Mouse (Mus musculus) thymus, adult 2 months (tissue): ENCODE measurements around the gene Steap3.

ENCODE experiments used
- CTCF ChIP-seq: fragments of 200-500 bp; IDR thresholded peaks from 2 replicates; pipeline ENCODE4 v1.5.1; 2012; ENCODE audit warnings: mild to moderate bottlenecking, control low read depth, low read length, moderate library complexity, borderline replicate concordance; ENCODE audit not compliant: control insufficient read depth, poor library complexity, insufficient read depth; ENCODE audit errors: extremely low read depth
- POLR2A ChIP-seq: fragments of 200-500 bp; IDR thresholded peaks from 2 replicates; pipeline ENCODE4 v1.6.1; 2012; ENCODE audit warnings: mild to moderate bottlenecking, low read length, control low read depth, moderate library complexity; ENCODE audit not compliant: control insufficient read depth, poor library complexity, insufficient read depth; ENCODE audit errors: extremely low read depth

DNA sequence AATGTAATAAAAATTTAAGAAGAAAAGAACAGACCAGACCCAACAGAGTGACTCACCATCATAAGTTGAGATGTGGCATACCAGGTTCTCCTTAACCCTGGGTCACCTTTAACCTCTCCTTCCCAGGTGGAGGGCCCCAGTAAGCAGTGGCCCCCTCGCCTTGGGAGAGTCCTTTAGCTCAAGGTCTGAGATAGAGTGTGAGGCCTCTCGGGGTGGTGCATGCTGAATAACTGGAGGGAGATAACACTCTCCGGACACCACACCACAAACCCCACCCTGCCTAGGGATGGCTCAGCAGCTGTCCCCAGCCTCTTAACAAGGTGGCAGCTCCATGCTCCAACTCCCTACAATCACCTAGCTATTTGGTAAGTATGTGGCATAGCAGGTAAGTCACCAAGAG, 1.6 kb downstream of the Steap3 start:
- TF ChIP-seq CTCF (no peak), POLR2A (no peak)
